Mouse (Mus musculus): ENCODE data around the gene Enpp7. TPM values are rescaled to one million over a fixed set of nuclear protein-coding genes. Genes with fewer than 3 reads are reported as not detected.

The Enpp7 gene
- polyA plus RNA-seq, 2 experiments: 0.05 TPM; not detected in 1

GRCm38 (mm10) chr11:118995448-118995847, 7.5 kb downstream of the Enpp7 start:
- H3K27me3 ChIP-seq (ENCODE audit: control insufficient read depth, insufficient read depth, low read length): 0 out of 2 replicates have a peak, but pooled peaks cover 6% of the 10 kb centered on the region
- H3K27ac ChIP-seq (replicated peaks; ENCODE audit: low read depth, low read length): no peak overlapping the region
- no peaks in the 10 kb centered on the region for H3K36me3 ChIP-seq (ENCODE audit: control insufficient read depth, insufficient read depth, low read length)
- DNase-seq (ENCODE audit: low spot score): no peak
- H3K9me3 ChIP-seq (ENCODE audit: control insufficient read depth, low read length): no peaks in the 10 kb centered on the region
- no peak overlapping the region for H3K4me3 ChIP-seq (replicated peaks; ENCODE audit: low read length)
- TF ChIP-seq POLR2A (IDR thresholded peaks at IDR 0.05; ENCODE audit: borderline replicate concordance, extremely low read depth, insufficient read depth, insufficient read length): no peak
- peaks cover 11% of the 10 kb centered on the region for H3K4me1 ChIP-seq (ENCODE audit: control insufficient read depth, insufficient read depth, low read length)
- no peak overlapping the region for H3K9ac ChIP-seq (ENCODE audit: low read depth, low read length, severe bottlenecking)
- H3K4me2 ChIP-seq (replicated peaks; ENCODE audit: low read depth, low read length, severe bottlenecking): no peak overlapping the region
- ATAC-seq (ENCODE audit: low FRiP score, low read depth): no peak
- 28% methylated on average over 4 of the region's 4 CpGs for WGBS

GRCm38 (mm10) chr11:118997182-118997581, 9.2 kb downstream of the Enpp7 start:
- 60% methylated on average over 3 of the region's 3 CpGs for WGBS
- H3K4me2 ChIP-seq (replicated peaks; ENCODE audit: low read depth, low read length, severe bottlenecking): no peak overlapping the region
- no peak for TF ChIP-seq POLR2A (IDR thresholded peaks at IDR 0.05; ENCODE audit: borderline replicate concordance, extremely low read depth, insufficient read depth, insufficient read length)
- no peak for ATAC-seq (ENCODE audit: low FRiP score, low read depth)
- no peaks in the 10 kb centered on the region for H3K9me3 ChIP-seq (ENCODE audit: control insufficient read depth, low read length)
- H3K4me1 ChIP-seq (ENCODE audit: control insufficient read depth, insufficient read depth, low read length): peaks cover 11% of the 10 kb centered on the region
- no peak overlapping the region for H3K9ac ChIP-seq (ENCODE audit: low read depth, low read length, severe bottlenecking)
- 0 out of 2 replicates have a peak, but pooled peaks cover 6% of the 10 kb centered on the region for H3K27me3 ChIP-seq (ENCODE audit: control insufficient read depth, insufficient read depth, low read length)
- no peak overlapping the region for H3K27ac ChIP-seq (replicated peaks; ENCODE audit: low read depth, low read length)
- no peak overlapping the region for H3K4me3 ChIP-seq (replicated peaks; ENCODE audit: low read length)
- no peaks in the 10 kb centered on the region for H3K36me3 ChIP-seq (ENCODE audit: control insufficient read depth, insufficient read depth, low read length)
- DNase-seq (ENCODE audit: low spot score): no peak

GRCm38 (mm10) chr11:118998540-118999265, 10.7 kb downstream of the Enpp7 start:
- ATAC-seq (ENCODE audit: low FRiP score, low read depth) (peak; percentile 68), DNase-seq (ENCODE audit: low spot score) (peak; percentile 83)
- peak overlapping the region; percentile 57 for H3K4me2 ChIP-seq (replicated peaks; ENCODE audit: low read depth, low read length, severe bottlenecking)
- H3K4me1 ChIP-seq (ENCODE audit: control insufficient read depth, insufficient read depth, low read length): peaks cover 11% of the 10 kb centered on the region
- H3K9me3 ChIP-seq (ENCODE audit: control insufficient read depth, low read length): no peaks in the 10 kb centered on the region
- 8% methylated on average over 30 of the region's 30 CpGs for WGBS
- H3K9ac ChIP-seq (ENCODE audit: low read depth, low read length, severe bottlenecking): 0 out of 2 replicates have a peak overlapping the region, but pooled peaks have one; percentile 25
- no peak overlapping the region for H3K27ac ChIP-seq (replicated peaks; ENCODE audit: low read depth, low read length)
- no peaks in the 10 kb centered on the region for H3K36me3 ChIP-seq (ENCODE audit: control insufficient read depth, insufficient read depth, low read length)
- TF ChIP-seq POLR2A (IDR thresholded peaks at IDR 0.05; ENCODE audit: borderline replicate concordance, extremely low read depth, insufficient read depth, insufficient read length): no peak
- 0 out of 2 replicates have a peak, but pooled peaks cover 6% of the 10 kb centered on the region for H3K27me3 ChIP-seq (ENCODE audit: control insufficient read depth, insufficient read depth, low read length)
- H3K4me3 ChIP-seq (replicated peaks; ENCODE audit: low read length): peak overlapping the region; percentile 21; the same call in 1 of the 2 replicates

GRCm38 (mm10) chr11:118999361-118999804, 11.4 kb downstream of the Enpp7 start:
- Histone ChIP-seq H3K9me3 (ENCODE audit: control insufficient read depth, low read length) (no peaks in the 10 kb centered on the region), H3K4me3 (replicated peaks; ENCODE audit: low read length) (peak overlapping the region; percentile 10; the same call in 1 of the 2 replicates), H3K4me1 (ENCODE audit: control insufficient read depth, insufficient read depth, low read length) (peaks cover 11% of the 10 kb centered on the region), H3K27me3 (ENCODE audit: control insufficient read depth, insufficient read depth, low read length) (0 out of 2 replicates have a peak, but pooled peaks cover 6% of the 10 kb centered on the region), H3K9ac (ENCODE audit: low read depth, low read length, severe bottlenecking) (no peak overlapping the region), H3K4me2 (replicated peaks; ENCODE audit: low read depth, low read length, severe bottlenecking) (peak overlapping the region; percentile 57), H3K27ac (replicated peaks; ENCODE audit: low read depth, low read length) (no peak overlapping the region), H3K36me3 (ENCODE audit: control insufficient read depth, insufficient read depth, low read length) (no peaks in the 10 kb centered on the region)
- ATAC-seq (ENCODE audit: low FRiP score, low read depth): no peak
- no peak for DNase-seq (ENCODE audit: low spot score)
- no peak for TF ChIP-seq POLR2A (IDR thresholded peaks at IDR 0.05; ENCODE audit: borderline replicate concordance, extremely low read depth, insufficient read depth, insufficient read length)
- 6% methylated on average over 26 of the region's 26 CpGs for WGBS

GRCm38 (mm10) chr11:119000877-119001276, 12.9 kb downstream of the Enpp7 start:
- ATAC-seq (ENCODE audit: low FRiP score, low read depth): no peak
- Histone ChIP-seq H3K27me3 (ENCODE audit: control insufficient read depth, insufficient read depth, low read length) (0 out of 2 replicates have a peak, but pooled peaks cover 6% of the 10 kb centered on the region), H3K27ac (replicated peaks; ENCODE audit: low read depth, low read length) (no peak overlapping the region), H3K36me3 (ENCODE audit: control insufficient read depth, insufficient read depth, low read length) (no peaks in the 10 kb centered on the region), H3K9me3 (ENCODE audit: control insufficient read depth, low read length) (no peaks in the 10 kb centered on the region), H3K4me2 (replicated peaks; ENCODE audit: low read depth, low read length, severe bottlenecking) (no peak overlapping the region), H3K4me3 (replicated peaks; ENCODE audit: low read length) (no peak overlapping the region), H3K4me1 (ENCODE audit: control insufficient read depth, insufficient read depth, low read length) (peaks cover 11% of the 10 kb centered on the region), H3K9ac (ENCODE audit: low read depth, low read length, severe bottlenecking) (no peak overlapping the region)
- no peak for TF ChIP-seq POLR2A (IDR thresholded peaks at IDR 0.05; ENCODE audit: borderline replicate concordance, extremely low read depth, insufficient read depth, insufficient read length)
- no peak for DNase-seq (ENCODE audit: low spot score)
- WGBS: 63% methylated on average over 2 of the region's 2 CpGs

Measured in limb, embryonic 14.5 days (tissue).